Mouse (Mus musculus) MEL (cell line): ENCODE measurements at regions not wholly inside any gene's neighbourhood (a gene's known extent, or its start where the extent isn't known, plus 50 kb on each side); places are given as distances from the start of the nearest gene placed in this dataset.

Source experiments
- DNase-seq: peaks from one replicate; pipeline ENCODE4 v3.0.0; 2011; ENCODE audit warnings: low read depth, low spot score
- H3K27ac ChIP-seq: 2 replicates; pipeline ENCODE4 v1.5.1; 2012; ENCODE audit warnings: low read depth, mild to moderate bottlenecking, control low read depth, low read length, moderate library complexity; ENCODE audit not compliant: control insufficient read depth
- H3K27me3 ChIP-seq, 2 experiments: fragments of 150-350 bp in 1 of 2; sonication (generic) in 1 of 2; 2 replicates each; pipeline ENCODE4 v1.6.1; 2012; ENCODE audit warnings: low read length in 2 of 2, mild to moderate bottlenecking in 2 of 2, improper control_type of control experiment in 1 of 2, moderate library complexity in 1 of 2; ENCODE audit not compliant: insufficient read depth in 2 of 2, control insufficient read depth in 1 of 2
- H3K36me3 ChIP-seq, 2 experiments: 2 replicates each; pipeline ENCODE4 v1.6.1; 2012 to 2014; ENCODE audit warnings: low read length in 2 of 2, improper control_type of control experiment in 1 of 2, inconsistent platforms in 1 of 2, mild to moderate bottlenecking in 1 of 2; ENCODE audit not compliant: insufficient read depth in 2 of 2, control insufficient read depth in 1 of 2
- H3K4me1 ChIP-seq, 2 experiments: fragments of 150-350 bp in 1 of 2; sonication (generic) in 1 of 2; 2 replicates each; pipeline ENCODE4 v1.6.1; 2012; ENCODE audit warnings: low read length in 2 of 2, improper control_type of control experiment in 1 of 2, mild to moderate bottlenecking in 1 of 2; ENCODE audit not compliant: insufficient read depth in 2 of 2, control insufficient read depth in 1 of 2
- H3K4me3 ChIP-seq, 2 experiments: fragments of 150-350 bp in 1 of 2; sonication (generic) in 1 of 2; 2 replicates each; pipeline ENCODE4 v1.5.1; 2012; ENCODE audit warnings: low read depth in 2 of 2, low read length in 2 of 2, mild to moderate bottlenecking in 2 of 2, moderate library complexity in 2 of 2, control low read depth in 1 of 2, improper control_type of control experiment in 1 of 2; ENCODE audit not compliant: control insufficient read depth in 1 of 2, insufficient read depth in 1 of 2
- H3K79me2 ChIP-seq: 2 replicates; pipeline ENCODE4 v1.6.1; 2012; ENCODE audit warnings: mild to moderate bottlenecking, low read length, moderate library complexity; ENCODE audit not compliant: control insufficient read depth, poor library complexity, insufficient read depth
- H3K9ac ChIP-seq: 2 replicates; pipeline ENCODE4 v1.6.1; 2012; ENCODE audit warnings: low read depth, mild to moderate bottlenecking, control low read depth, low read length, moderate library complexity; ENCODE audit not compliant: control insufficient read depth, poor library complexity, severe bottlenecking
- H3K9me3 ChIP-seq: fragments of 150-350 bp; sonication (generic); replicated peaks from 2 replicates; pipeline ENCODE4 v1.6.1; 2012; ENCODE audit warnings: mild to moderate bottlenecking, low read length, improper control_type of control experiment, moderate library complexity; ENCODE audit not compliant: insufficient read depth
- CHD1 ChIP-seq: IDR thresholded peaks from 2 replicates; pipeline ENCODE4 v1.6.1; 2012; ENCODE audit warnings: low read depth, mild to moderate bottlenecking, inconsistent platforms, low read length, improper control_type of control experiment
- CHD2 ChIP-seq: IDR thresholded peaks from 2 replicates; pipeline ENCODE4 v1.6.1; 2011; ENCODE audit warnings: low read length, improper control_type of control experiment
- CTCF ChIP-seq, 3 experiments: IDR thresholded peaks in 2 of 3; conservative IDR thresholded peaks in 1 of 3; 2 replicates each; pipeline ENCODE4 v1.5.1; 2011 to 2012; ENCODE audit warnings: low read length in 3 of 3, low read depth in 2 of 3, mild to moderate bottlenecking in 2 of 3, improper control_type of control experiment in 1 of 3, inconsistent platforms in 1 of 3, mixed read lengths in 1 of 3, moderate library complexity in 1 of 3; ENCODE audit not compliant: control insufficient read depth in 1 of 3, insufficient read depth in 1 of 3, poor library complexity in 1 of 3, severe bottlenecking in 1 of 3
- EP300 ChIP-seq, 2 experiments: IDR thresholded peaks; 2 replicates each; pipeline ENCODE4 v1.6.1; 2011; ENCODE audit warnings: improper control_type of control experiment in 2 of 2, low read length in 2 of 2, low read depth in 1 of 2, mild to moderate bottlenecking in 1 of 2
- HCFC1 ChIP-seq: IDR thresholded peaks from 2 replicates; pipeline ENCODE4 v1.6.1; 2012; ENCODE audit warnings: low read depth, mild to moderate bottlenecking, inconsistent platforms, low read length, improper control_type of control experiment, moderate library complexity
- MAFK ChIP-seq: IDR thresholded peaks from 2 replicates; pipeline ENCODE4 v1.6.1; 2011; ENCODE audit warnings: low read depth, mild to moderate bottlenecking, low read length, improper control_type of control experiment, borderline replicate concordance
- MEF2A ChIP-seq: IDR thresholded peaks from 2 replicates; pipeline ENCODE4 v1.6.1; 2014; ENCODE audit warnings: low read depth, mild to moderate bottlenecking, inconsistent platforms, low read length, improper control_type of control experiment; ENCODE audit not compliant: poor library complexity, insufficient replicate concordance, severe bottlenecking; ENCODE audit errors: extremely low read depth
- MYB ChIP-seq: IDR thresholded peaks from 2 replicates; pipeline ENCODE4 v1.6.1; 2011; ENCODE audit warnings: mild to moderate bottlenecking, low read depth, low read length, improper control_type of control experiment
- NELFE ChIP-seq: IDR thresholded peaks from 2 replicates; pipeline ENCODE4 v1.6.1; 2011; ENCODE audit warnings: low read depth, low read length, improper control_type of control experiment
- POLR2A ChIP-seq, 2 experiments: IDR thresholded peaks; 2 replicates each; pipeline ENCODE4 v1.6.1; 2011 to 2012; ENCODE audit warnings: low read length in 2 of 2, mild to moderate bottlenecking in 2 of 2, control low read depth in 1 of 2, improper control_type of control experiment in 1 of 2, low read depth in 1 of 2, moderate library complexity in 1 of 2; ENCODE audit not compliant: control insufficient read depth in 1 of 2, insufficient read depth in 1 of 2, poor library complexity in 1 of 2
- POLR2AphosphoS5 ChIP-seq: IDR thresholded peaks from 2 replicates; pipeline ENCODE4 v1.6.1; 2012; ENCODE audit warnings: low read depth, borderline replicate concordance, mild to moderate bottlenecking, inconsistent platforms, low read length, moderate library complexity, mixed read lengths
- RAD21 ChIP-seq: IDR thresholded peaks from 2 replicates; pipeline ENCODE4 v1.6.1; 2011; ENCODE audit warnings: mild to moderate bottlenecking, low read depth, low read length, improper control_type of control experiment
- RCOR1 ChIP-seq: IDR thresholded peaks from 2 replicates; pipeline ENCODE4 v1.6.1; 2012; ENCODE audit warnings: low read depth, mild to moderate bottlenecking, inconsistent platforms, low read length, improper control_type of control experiment
- TBP ChIP-seq: IDR thresholded peaks from 2 replicates; pipeline ENCODE4 v1.8.0; 2011; ENCODE audit warnings: low read depth, low read length, improper control_type of control experiment
- USF2 ChIP-seq, 2 experiments: IDR thresholded peaks; 2 replicates each; pipeline ENCODE4 v1.6.1; 2011 to 2012; ENCODE audit warnings: improper control_type of control experiment in 2 of 2, low read length in 2 of 2, borderline replicate concordance in 1 of 2, inconsistent platforms in 1 of 2, low read depth in 1 of 2, mild to moderate bottlenecking in 1 of 2; ENCODE audit not compliant: insufficient read depth in 1 of 2
- ZKSCAN1 ChIP-seq: IDR thresholded peaks from 2 replicates; pipeline ENCODE4 v1.6.1; 2012; ENCODE audit warnings: low read depth, mild to moderate bottlenecking, inconsistent platforms, low read length, improper control_type of control experiment, moderate library complexity
- ZMIZ1 ChIP-seq: IDR thresholded peaks from 2 replicates; pipeline ENCODE4 v1.6.1; 2012; ENCODE audit warnings: low read depth, mild to moderate bottlenecking, inconsistent platforms, low read length, improper control_type of control experiment, moderate library complexity
- ZNF384 ChIP-seq: IDR thresholded peaks from 2 replicates; pipeline ENCODE4 v1.6.1; 2012; ENCODE audit warnings: low read depth, mild to moderate bottlenecking, inconsistent platforms, low read length, improper control_type of control experiment

DNA sequence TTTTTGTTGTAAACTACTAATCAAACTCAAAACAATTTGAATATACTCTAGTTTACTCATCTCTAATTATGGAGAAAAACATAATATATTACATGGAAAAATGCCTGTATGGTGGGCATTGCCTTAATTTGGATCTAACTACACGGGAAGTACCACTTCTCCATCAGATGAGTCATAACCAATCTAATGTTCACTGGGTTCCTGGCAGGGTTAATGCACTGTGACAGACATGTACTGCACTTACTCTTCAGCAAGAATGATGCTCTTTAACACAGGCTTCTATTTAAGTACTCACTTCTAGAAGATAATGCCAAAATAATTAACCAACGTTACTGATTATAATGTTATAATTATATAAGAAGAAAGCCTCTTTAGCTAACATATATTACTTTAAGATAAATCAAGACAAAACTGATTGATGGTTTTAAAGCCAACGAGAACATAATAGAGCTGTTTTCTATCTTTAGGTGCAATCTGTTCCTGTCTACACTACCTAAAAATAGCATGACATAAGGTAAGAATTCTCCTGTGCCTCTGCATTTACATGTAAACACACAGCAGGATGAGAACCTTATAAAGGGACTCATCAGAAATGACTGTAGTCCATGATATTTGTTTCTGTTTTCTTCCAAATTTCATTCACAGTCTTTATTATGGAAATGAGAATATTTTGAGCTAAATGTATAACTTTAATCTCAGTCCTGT is 344.4 kb downstream of the Etv1 start:
- Histone ChIP-seq H3K4me3 (no peak overlapping the region), H3K27me3 (no peaks in the 10 kb centered on the region), H3K79me2 (no peaks in the 10 kb centered on the region), H3K4me1 (no peaks in the 10 kb centered on the region), H3K27ac (no peak overlapping the region), H3K9ac (no peak overlapping the region), H3K36me3 (no peaks in the 10 kb centered on the region), H3K9me3 (no peaks in the 10 kb centered on the region)
- no peak for TF ChIP-seq TBP
- no peak for TF ChIP-seq HCFC1
- no peak for TF ChIP-seq MAFK
- TF ChIP-seq POLR2AphosphoS5 = no peak
- TF ChIP-seq CHD1 = no peak
- no peak for TF ChIP-seq RAD21
- no peak for TF ChIP-seq POLR2A (IDR thresholded peaks at IDR 0.05; ENCODE audit: control insufficient read depth in 1 of 2, insufficient read depth in 1 of 2, low read depth in 1 of 2, low read length in 2 of 2, poor library complexity in 1 of 2)
- no peak for TF ChIP-seq NELFE
- no peak for TF ChIP-seq ZMIZ1
- TF ChIP-seq MEF2A = no peak
- no peak for TF ChIP-seq MYB
- TF ChIP-seq RCOR1 = no peak
- no peak for TF ChIP-seq ZKSCAN1
- DNase-seq = no peak

DNA sequence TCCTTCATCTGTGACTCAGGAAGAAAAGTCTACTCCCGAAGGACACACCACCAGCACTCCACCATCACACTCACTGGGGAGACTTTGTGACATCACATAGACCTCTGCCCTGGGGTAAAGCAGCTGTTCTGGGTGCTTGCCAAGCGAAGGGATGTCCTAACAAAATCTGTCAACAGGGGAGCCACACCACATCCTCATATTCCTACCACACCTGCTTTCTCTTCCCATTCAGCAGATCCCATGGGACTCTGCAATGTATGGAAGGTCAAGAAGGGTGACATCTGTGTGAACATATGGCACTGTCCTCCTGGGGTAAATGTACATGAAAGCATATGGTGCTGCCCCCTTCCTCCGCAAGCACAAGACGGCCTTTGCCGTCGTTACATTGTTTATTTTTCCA is 375.5 kb downstream of the Etv1 start:
- Histone ChIP-seq H3K27me3 (peaks cover 0 to 2% of the 10 kb centered on the region in 2 experiments; a peak in 1 of 4 replicates), H3K27ac (no peak overlapping the region), H3K9me3 (no peaks in the 10 kb centered on the region), H3K4me3 (no peak overlapping the region), H3K36me3 (no peaks in the 10 kb centered on the region), H3K4me1 (no peaks in the 10 kb centered on the region), H3K79me2 (no peaks in the 10 kb centered on the region), H3K9ac (no peak overlapping the region)
- TF ChIP-seq ZKSCAN1 = no peak
- TF ChIP-seq RCOR1 = no peak
- TF ChIP-seq CHD2 = no peak
- no peak for TF ChIP-seq TBP
- TF ChIP-seq CHD1 = no peak
- no peak for TF ChIP-seq ZNF384
- TF ChIP-seq EP300 (IDR thresholded peaks at IDR 0.05; ENCODE audit: low read depth in 1 of 2, low read length in 2 of 2) = no peak
- TF ChIP-seq USF2 (IDR thresholded peaks at IDR 0.05; ENCODE audit: borderline replicate concordance in 1 of 2, insufficient read depth in 1 of 2, low read depth in 1 of 2, low read length in 2 of 2) = no peak
- TF ChIP-seq CTCF (IDR thresholded peaks at IDR 0.05 in 2 of 3, conservative IDR thresholded peaks at IDR 0.05 in 1 of 3; ENCODE audit: control insufficient read depth in 1 of 3, insufficient read depth in 1 of 3, low read depth in 2 of 3, low read length in 3 of 3, poor library complexity in 1 of 3, severe bottlenecking in 1 of 3) = no peak
- DNase-seq = no peak
